Mouse (Mus musculus): Measurements from ENCODE around the gene Hmgb1.

The Hmgb1 gene

DNA sequence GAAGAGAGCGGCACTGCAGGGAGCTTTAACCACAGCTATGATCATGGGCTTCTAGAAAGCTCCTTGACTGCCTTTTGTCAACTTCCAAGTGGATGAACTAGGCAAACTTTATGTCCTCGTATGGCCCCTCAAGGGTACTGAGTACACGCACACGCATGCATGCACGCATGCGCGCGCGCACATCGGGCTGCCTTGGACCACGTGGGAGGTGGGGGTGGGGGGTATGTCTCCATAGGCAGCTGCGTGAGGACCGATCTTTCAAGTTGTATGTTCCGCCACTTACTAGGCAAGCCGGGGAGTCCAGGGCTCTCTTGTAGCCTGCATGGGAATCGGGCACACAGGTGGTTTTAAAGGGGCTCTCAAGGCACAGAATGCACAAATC, 163.6 kb downstream of the Hmgb1 start:
- DNase-seq (ENCODE audit: low spot score in 2 of 2): no peak

DNA sequence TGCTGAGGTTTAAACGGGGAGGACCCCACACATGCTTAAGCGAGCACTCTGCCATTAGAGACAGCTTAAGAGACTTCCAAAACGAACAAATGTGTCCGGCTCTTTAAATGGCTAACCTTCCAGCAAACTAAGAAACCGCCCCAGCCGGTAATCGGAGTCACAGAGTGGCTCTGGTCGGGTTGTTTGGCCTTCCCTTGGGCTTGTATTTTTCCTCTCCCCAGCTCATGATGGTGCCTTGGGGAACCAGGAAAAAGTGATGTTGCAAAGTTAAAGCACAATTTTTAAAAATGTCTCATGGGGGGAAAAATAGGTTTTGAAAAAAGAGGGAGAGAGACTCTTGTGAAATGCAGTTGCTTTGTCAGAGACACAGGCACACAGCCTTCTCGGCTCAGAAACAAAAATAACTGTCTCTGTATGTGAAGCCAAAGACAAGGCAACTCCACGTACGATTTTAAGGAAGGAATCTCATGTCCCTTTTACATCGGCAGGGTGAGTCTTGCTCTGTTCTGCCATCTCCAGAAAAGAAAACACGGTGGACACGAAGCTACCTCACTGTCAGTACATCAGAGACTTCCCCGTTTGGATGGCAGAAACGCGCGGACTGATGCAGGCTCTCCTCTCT, 164.1 kb downstream of the Hmgb1 start:
- DNase-seq (ENCODE audit: low spot score in 2 of 2): no peak

- DNase-seq (ENCODE audit: low spot score in 2 of 2): no peak
Measured at GRCm38 (mm10) chr5:149017666-149018415, 166.4 kb downstream of the Hmgb1 start.

GRCm38 (mm10) chr5:149017181-149017580, 167.1 kb downstream of the Hmgb1 start:
- no peak for DNase-seq (ENCODE audit: low spot score in 2 of 2)

DNA sequence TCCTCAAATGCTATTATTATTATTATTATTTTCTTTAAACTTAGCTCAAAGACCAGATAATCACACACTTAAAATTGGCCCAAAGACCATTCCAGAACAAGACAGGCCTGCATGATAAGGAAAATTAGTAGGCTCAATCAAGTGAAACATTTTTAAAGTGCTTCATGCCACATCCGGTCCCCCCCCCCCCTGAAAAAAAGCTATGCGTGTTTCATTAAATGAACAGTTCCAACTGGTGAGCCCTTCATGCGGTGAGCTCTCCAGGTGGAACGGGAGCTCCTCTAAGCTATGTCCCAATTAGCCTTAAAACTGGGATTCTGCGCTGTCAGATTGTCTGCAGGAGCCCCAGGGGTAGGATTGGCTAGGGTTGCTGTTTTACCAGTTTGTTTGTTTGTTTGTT, 168.0 kb downstream of the Hmgb1 start:
- DNase-seq (ENCODE audit: low spot score in 2 of 2): no peak

DNA sequence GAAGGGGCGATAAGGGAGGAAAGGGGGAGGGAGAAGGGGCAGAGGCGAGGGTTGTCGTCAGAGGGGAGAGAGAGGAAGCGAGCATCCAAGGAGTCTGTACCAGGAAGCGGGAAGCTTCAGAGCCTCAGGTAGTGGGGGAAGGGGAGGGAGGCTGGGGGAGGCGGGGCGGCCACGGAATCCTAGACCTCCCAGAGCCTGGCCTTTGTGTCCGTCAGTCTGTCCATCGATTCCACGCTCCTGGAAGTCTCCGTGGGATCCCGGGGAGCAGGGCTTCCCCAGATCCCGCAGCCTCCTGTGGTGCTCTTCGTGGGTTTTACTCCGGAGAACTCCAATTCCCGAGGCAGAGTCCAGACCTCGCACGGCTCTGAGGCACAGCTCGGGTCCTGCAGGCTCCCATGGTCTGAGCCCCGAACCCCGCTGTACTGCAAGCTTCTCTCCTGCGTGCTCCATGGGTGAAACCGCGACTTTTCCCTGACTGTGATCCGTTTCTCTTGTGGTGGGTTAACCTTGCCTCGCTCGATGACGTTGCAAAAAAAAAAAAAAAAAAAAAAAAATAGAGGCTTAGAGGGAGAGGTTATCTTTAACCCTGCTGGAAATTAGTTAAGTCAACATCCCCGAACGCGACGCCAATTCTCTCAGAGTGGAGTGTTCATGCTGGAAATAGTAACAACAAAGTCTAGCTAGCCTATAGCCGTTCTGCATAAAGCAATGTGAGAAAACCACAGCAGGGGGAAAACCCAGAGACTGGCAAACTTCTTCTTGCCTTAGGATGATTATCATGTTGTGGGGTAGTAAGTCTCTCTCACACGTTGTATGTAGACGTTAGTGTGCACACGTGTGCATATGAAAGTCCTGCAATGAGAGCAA, 168.7 kb downstream of the Hmgb1 start:
- DNase-seq (ENCODE audit: low spot score in 2 of 2): no peak

GRCm38 (mm10) chr5:149014600-149015268, 169.6 kb downstream of the Hmgb1 start:
- no peak for DNase-seq (ENCODE audit: low spot score in 2 of 2)

GRCm38 (mm10) chr5:149013817-149014508, 170.3 kb downstream of the Hmgb1 start:
- DNase-seq (ENCODE audit: low spot score in 2 of 2): no peak

DNA sequence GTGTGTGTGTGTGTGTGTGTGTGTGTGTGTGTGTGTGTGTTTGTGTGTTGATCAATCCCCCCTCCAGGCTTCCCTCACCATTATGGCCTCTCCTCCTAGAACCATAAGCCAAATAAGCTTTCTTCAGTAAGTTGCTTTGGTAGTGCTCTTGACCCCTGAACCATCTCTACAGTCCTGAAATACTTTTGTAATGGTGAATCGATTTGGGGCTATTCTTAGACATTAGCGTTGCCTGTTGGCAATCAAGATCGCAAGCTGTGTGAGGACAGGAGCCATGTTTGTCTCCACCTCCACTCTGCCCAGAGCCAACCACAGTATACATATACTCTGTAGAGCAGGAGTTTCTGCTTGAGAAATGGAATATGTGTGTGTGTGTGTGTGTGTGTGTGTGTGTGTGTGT, 175.2 kb downstream of the Hmgb1 start:
- DNase-seq (ENCODE audit: low spot score in 2 of 2): no peak

GRCm38 (mm10) chr5:149007295-149007646, 177.0 kb downstream of the Hmgb1 start:
- no peak for DNase-seq (ENCODE audit: low spot score in 2 of 2)

GRCm38 (mm10) chr5:149006362-149007294, 177.7 kb downstream of the Hmgb1 start:
- peak; percentile 100 for DNase-seq (ENCODE audit: low spot score in 2 of 2)

DNA sequence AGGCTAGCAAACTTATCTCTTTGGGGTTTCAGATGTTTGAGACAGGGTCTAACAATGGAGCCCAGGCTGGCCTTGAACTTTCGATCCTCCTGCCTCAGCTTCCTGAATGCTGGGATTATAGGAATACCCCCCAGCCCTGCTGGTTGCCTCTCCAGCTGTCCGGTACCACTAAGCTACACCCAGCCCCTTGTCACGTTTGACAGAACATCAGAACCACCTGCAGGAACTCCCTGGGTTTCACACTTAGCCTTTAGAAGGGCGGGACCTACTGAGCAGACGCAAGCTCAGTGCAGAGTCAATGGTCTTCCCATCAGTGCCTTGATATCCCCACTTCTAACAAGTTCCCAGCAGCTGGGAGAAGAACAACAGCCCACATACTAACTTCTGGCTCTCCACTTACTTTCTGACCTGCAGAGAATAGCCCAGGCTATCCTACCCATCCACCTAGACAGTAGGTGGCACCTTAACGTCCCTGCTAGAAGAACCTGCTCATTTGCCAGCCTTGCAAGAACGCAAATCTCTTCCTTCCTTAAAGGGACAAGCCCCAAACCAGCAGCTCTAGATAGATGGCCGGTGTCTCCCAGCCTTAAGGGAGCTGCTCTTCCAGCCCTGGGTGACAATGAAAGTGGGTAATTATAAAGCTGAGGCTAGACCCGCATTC, 178.5 kb downstream of the Hmgb1 start:
- no peak for DNase-seq (ENCODE audit: low spot score in 2 of 2)

GRCm38 (mm10) chr5:149005083-149005482, 179.2 kb downstream of the Hmgb1 start:
- DNase-seq (ENCODE audit: low spot score in 2 of 2): no peak

GRCm38 (mm10) chr5:149003137-149003536, 181.2 kb downstream of the Hmgb1 start:
- no peak for DNase-seq (ENCODE audit: low spot score in 2 of 2)

DNA sequence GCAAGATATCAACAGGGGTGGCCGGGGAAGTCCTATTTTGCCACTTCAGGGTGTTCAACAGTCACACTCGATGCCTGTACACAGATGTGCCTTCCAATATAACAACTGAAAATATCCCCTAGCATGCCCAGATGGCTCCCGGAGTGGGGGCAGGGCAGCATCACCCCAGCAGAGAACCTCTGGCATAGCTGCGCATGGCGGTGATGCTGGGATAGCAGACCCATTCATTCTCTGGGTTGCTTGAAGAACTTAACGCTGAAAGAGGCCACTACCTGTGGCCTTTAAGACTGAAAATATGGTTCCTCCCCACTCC, 181.5 kb downstream of the Hmgb1 start:
- no peak for DNase-seq (ENCODE audit: low spot score in 2 of 2)

DNA sequence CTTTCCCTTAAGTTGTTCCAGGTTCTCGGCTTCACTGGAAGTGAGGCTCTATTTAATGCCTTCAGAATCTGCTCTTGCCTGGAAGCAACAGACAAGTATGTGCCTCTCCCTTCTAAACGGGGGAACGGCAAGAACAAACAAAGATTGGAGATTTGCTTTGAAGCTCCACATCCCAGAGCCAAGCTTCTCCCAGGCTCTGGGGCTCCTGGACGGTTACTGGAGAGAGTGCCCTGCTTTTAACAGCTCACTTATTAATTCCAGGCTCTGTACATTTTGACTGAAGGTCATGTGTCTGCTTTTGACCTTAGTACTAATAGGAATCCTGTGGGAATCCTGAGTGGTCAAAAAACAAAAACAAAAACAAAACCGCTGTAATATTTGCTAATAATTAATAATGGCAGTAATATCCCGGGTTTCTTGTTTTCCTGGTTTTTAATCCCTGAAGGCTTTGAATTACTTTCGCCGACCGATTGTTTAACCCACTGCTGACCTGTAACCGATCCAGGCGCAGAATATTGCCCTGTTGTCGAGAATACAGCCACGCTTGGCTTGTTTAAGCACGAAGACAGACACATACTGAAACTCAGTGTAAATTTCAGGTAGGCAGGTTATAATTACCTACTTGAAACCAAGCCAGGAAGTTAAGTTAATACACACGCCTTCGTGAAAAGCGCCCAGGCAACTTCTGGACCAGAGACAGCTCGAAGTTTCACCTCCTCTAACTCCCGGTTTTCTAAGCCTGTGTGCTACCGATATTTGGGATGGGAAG, 182.1 kb downstream of the Hmgb1 start:
- DNase-seq (ENCODE audit: low spot score in 2 of 2): no peak

DNA sequence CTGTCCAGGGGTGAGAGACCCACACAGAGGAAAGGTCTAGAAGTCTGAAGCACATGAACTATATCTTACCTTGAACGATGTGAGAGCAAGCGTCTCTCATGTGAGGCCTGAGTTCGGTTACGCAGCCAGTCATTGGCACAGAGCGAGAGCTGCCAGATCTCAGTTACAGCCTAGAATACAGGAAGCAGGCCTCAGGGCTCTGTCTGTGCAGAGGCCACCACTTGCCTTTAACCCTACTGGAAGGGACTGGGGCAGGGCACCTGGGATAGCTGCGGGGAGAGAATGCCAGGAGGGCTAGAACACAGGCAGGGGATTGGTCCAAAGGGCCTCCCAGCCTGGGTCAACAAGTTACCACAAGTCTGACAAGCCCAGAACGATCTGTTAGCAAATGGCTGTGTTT, 184.5 kb downstream of the Hmgb1 start:
- DNase-seq (ENCODE audit: low spot score in 2 of 2): no peak

DNA sequence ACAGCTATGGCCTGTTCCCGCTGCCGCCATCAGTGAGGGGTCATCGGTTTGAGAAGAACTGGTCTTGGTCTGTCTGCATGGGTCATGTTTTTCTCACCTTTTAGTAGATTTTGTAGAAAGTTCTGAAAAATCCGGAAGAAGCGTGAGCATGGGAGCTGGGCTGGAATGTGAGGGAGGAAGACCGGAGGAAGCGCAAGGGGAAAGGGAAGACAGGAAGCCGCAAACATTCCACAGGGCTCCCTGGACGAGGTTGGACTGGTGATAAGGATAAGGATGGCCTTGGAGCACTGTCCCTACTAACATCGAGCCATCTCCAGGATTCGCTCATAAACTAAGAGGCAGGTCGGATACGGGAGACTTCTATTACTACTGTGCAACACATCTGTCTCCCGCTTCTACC, 185.8 kb downstream of the Hmgb1 start:
- DNase-seq (ENCODE audit: low spot score in 2 of 2): no peak

DNA sequence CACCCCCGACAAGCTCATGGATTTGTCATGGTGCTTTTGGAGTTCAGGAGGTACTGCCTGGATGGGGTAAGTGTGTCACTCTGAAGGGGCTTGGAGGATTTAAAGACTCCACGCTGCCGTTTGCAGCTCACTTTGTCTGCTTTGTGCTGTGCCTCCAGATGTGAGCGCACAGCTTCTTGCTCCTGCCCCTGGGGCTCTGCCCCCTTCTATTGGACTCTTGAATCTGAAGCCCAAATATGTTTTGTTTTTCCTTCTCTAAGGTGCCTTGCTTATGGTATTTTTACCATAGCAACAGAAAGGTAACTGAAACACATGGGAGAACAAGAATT, 187.6 kb downstream of the Hmgb1 start:
- no peak for DNase-seq (ENCODE audit: low spot score in 2 of 2)

Data from frontal cortex, postnatal 25 days (tissue).